Mouse (Mus musculus) neural tube, embryonic 14.5 days (tissue): ENCODE results near the gene Prkd3. TPM values are rescaled to one million over a fixed set of nuclear protein-coding genes. Genes with fewer than 3 reads are reported as not detected.

Experiments used
- ATAC-seq: fragments of 200-750 bp; cut with Nextera tagmentation; 2 replicates; pipeline ENCODE4 v1.8.0; 2017; ENCODE audit warnings: low read depth, mild to moderate bottlenecking, moderate TSS enrichment, moderate library complexity
- H3K27ac ChIP-seq: fragments of 300-500 bp; sonication (generic); 2 replicates; pipeline ENCODE4 v1.5.1; 2014; ENCODE audit warnings: low read depth, mild to moderate bottlenecking, control low read depth, low read length, moderate library complexity, mixed read lengths
- H3K27me3 ChIP-seq: fragments of 300-500 bp; sonication (generic); 2 replicates; pipeline ENCODE4 v1.6.1; 2014; ENCODE audit warnings: low read length; ENCODE audit not compliant: control insufficient read depth, insufficient read depth
- H3K36me3 ChIP-seq: fragments of 300-500 bp; sonication (generic); 2 replicates; pipeline ENCODE4 v1.6.1; 2014; ENCODE audit warnings: low read length, mixed read lengths; ENCODE audit not compliant: control insufficient read depth, insufficient read depth
- H3K4me1 ChIP-seq: fragments of 300-500 bp; sonication (generic); 2 replicates; pipeline ENCODE4 v1.6.1; 2014; ENCODE audit warnings: low read length; ENCODE audit not compliant: control insufficient read depth, insufficient read depth
- H3K4me2 ChIP-seq: fragments of 300-500 bp; sonication (generic); 2 replicates; pipeline ENCODE4 v1.6.1; 2014; ENCODE audit warnings: mild to moderate bottlenecking, low read depth, low read length, control low read depth
- H3K4me3 ChIP-seq: fragments of 300-500 bp; sonication (generic); 2 replicates; pipeline ENCODE4 v1.5.1; 2014; ENCODE audit warnings: low read depth, low read length, control low read depth, mixed read lengths
- H3K9ac ChIP-seq: fragments of 300-500 bp; sonication (generic); replicated peaks from 2 replicates; pipeline ENCODE4 v1.6.1; 2014; ENCODE audit warnings: low read depth, mild to moderate bottlenecking, control low read depth, low read length, mixed read lengths
- H3K9me3 ChIP-seq: fragments of 300-500 bp; sonication (generic); 2 replicates; pipeline ENCODE4 v1.6.1; 2016; ENCODE audit warnings: low read length; ENCODE audit not compliant: control insufficient read depth
- WGBS: fragments of 180-500 bp; shearing (Covaris S2); extraction: QIAGEN DNeasy Blood & Tissue Kit; methylation state at CpG from one replicate; pipeline ENCODE4 v1.1.7; 2014; 5-methylcytosine and 5-hydroxymethylcytosine counted together
- polyA plus RNA-seq: library from polyadenylated mRNA; unstranded; fragments of >200 nt; fragmentation: Nextera tagmentation; extraction: Ambion mirVana; gene quantifications from 2 replicates; pipeline ENCODE4 v1.2.1, GENCODE M21; 2014

The Prkd3 gene
- polyA plus RNA-seq, 1 experiment from 2014 or later, result 9.2 TPM

DNA sequence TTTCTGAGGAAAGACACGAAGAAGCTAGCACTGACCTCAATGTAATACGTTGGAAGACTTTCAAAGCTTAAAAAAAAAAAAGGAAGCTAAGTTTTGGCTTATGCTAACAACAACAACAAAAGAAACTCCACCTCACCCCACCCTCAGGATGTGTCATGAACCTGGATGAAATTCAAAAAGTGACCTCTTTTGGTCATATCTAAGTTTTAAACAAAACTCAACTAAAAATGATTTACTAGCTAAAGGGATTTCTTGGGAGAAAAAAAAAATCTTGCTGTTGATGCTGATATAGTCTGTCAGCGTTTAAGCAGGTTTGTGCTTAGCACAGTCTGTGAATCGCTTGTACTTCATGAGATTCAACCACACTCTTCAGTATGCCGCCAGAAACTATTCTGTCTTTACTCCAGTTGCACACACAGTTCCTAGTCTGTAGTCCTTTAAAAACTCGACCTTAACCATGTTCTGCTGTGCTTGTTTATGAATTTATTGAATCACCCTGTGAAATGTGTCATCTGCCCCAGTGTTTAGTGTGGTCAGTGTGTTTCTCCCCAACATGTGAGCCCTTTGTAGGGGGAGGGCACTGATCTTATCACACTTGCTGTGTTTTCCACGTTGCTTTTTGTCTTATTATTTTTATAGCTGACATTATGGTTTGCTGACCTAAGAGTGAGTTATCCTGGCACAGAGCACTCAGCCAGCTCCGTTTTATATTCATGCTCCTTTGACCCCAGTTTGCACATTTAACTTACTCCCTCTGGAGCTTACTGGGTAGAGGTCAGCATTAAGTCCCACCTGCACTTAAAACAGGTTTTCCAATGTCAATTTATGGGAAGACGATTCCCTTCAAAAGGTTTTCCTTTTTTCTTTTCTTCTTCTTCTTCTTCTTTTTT is 25.4 kb downstream of the Prkd3 start:
- Histone ChIP-seq H3K9me3 (no peaks in the 10 kb centered on the region), H3K4me3 (no peak overlapping the region), H3K9ac (no peak overlapping the region), H3K4me2 (no peak overlapping the region), H3K36me3 (no peaks in the 10 kb centered on the region), H3K27ac (no peak overlapping the region), H3K27me3 (no peaks in the 10 kb centered on the region), H3K4me1 (no peaks in the 10 kb centered on the region)
- WGBS, result 74% methylated on average over 9 of the region's 9 CpGs
- no peak for ATAC-seq

DNA sequence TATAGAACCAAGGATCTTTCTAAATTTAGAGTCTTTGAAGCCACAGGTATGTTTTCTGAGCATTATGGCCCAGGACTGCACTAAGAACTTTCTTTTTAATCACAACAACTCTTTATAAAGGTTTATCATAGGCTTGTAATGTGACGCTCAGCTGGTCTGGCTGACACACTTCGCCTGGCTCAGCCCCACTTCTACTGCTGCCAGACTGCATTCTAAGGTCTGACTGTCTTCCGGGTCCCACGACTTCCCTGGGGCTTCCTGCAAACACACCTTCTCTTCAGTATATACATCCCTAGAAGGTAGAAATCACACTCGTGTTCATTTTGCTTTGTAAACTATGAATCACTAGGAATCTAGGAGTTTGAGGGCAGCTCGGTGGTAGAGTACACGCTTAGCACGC is 26.2 kb downstream of the Prkd3 start:
- ATAC-seq, result no peak
- H3K27me3 ChIP-seq, result no peaks in the 10 kb centered on the region
- H3K4me3 ChIP-seq, result no peak overlapping the region
- H3K9me3 ChIP-seq, result no peaks in the 10 kb centered on the region
- H3K4me1 ChIP-seq, result no peaks in the 10 kb centered on the region
- H3K36me3 ChIP-seq, result no peaks in the 10 kb centered on the region
- H3K27ac ChIP-seq, result no peak overlapping the region
- WGBS, result 86% methylated on average over 8 of the region's 8 CpGs
- H3K4me2 ChIP-seq, result no peak overlapping the region
- no peak overlapping the region for H3K9ac ChIP-seq

DNA sequence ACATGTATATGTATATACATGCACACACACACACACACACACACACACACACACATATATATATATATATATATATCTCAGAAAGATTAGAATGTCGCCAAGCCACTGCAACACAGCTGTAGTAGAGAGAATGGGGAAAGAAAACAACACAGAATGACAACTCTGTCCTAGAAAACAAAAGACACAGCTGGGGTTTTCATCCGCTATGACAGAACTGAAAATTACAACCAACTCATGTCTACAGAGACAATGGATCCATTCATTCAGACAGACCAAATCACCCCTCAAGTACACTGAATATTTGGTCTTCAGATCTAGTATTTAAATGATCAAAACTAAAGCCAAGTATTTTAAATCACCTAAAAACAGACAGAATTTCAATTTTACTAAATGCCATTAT is 26.9 kb downstream of the Prkd3 start:
- ATAC-seq, result no peak
- no peaks in the 10 kb centered on the region for H3K4me1 ChIP-seq
- H3K36me3 ChIP-seq, result no peaks in the 10 kb centered on the region
- no peak overlapping the region for H3K27ac ChIP-seq
- no peaks in the 10 kb centered on the region for H3K27me3 ChIP-seq
- H3K9me3 ChIP-seq, result no peaks in the 10 kb centered on the region
- no peak overlapping the region for H3K9ac ChIP-seq
- 33% methylated on average over 2 of the region's 2 CpGs for WGBS
- no peak overlapping the region for H3K4me3 ChIP-seq
- H3K4me2 ChIP-seq, result no peak overlapping the region

DNA sequence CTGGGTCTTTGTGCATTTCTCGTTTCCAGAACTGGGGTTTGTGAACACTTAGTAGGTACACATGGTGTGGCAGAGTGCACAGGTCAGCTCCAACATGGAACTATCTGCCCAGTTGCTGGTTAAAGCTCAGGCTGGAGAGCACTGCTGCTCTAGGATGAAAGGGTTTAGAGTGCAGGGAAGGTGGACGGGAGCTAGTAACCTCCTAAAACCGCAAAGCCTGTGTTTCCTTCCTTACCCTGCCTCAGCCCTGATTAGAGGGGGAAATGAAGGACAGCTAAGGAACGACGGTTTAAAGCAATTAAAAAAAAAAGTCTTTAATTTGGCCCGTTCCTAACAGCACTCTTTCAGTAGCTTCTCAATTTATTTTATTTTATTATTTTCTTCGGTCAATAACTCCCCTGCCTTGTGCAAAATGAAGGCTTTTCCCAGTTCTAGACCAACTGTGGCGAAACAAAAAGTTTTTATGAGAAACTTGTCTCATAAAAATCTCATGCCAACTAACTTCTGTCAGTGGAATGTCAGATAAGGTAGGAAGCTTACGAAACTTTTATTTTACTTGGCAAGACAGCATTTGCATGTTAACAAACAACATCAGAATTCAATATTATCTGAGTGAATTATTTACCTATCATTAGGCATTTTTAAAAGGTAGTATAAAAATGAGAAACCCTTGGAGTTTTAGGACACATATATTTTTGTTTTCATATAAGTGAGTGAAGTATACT is 28.2 kb downstream of the Prkd3 start:
- ATAC-seq, result no peak

DNA sequence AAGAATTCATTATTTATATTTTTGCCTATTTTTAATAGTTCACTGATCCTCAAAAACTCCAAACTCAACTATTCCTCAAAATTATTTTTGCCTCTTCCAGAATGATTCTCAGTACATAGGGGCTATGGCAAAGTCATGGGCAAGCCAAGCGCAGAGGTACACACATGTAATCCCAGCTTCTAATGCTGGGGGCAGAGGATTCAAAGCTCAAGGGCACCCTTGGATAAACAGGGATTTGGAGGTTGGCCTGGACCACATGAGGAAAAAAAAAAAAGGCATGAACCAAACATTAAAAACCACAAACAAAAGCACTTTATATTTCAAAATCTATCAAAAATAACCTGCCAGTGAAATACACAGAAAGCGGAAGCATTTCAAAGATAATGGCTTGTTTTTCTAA is 29.1 kb downstream of the Prkd3 start:
- no peaks in the 10 kb centered on the region for H3K4me1 ChIP-seq
- no peaks in the 10 kb centered on the region for H3K36me3 ChIP-seq
- H3K9me3 ChIP-seq, result no peaks in the 10 kb centered on the region
- no peak overlapping the region for H3K4me3 ChIP-seq
- no peaks in the 10 kb centered on the region for H3K27me3 ChIP-seq
- WGBS, result 95% methylated on average over 2 of the region's 2 CpGs
- no peak overlapping the region for H3K27ac ChIP-seq
- ATAC-seq, result no peak
- no peak overlapping the region for H3K9ac ChIP-seq
- no peak overlapping the region for H3K4me2 ChIP-seq

More for the DNA sequence above, 28.2 kb downstream of the Prkd3 start:
- Histone ChIP-seq H3K4me2 (no peak overlapping the region), H3K27me3 (no peaks in the 10 kb centered on the region), H3K27ac (no peak overlapping the region), H3K36me3 (no peaks in the 10 kb centered on the region), H3K9ac (no peak overlapping the region), H3K4me3 (no peak overlapping the region), H3K9me3 (no peaks in the 10 kb centered on the region), H3K4me1 (no peaks in the 10 kb centered on the region)
- 76% methylated on average over 9 of the region's 9 CpGs for WGBS

DNA sequence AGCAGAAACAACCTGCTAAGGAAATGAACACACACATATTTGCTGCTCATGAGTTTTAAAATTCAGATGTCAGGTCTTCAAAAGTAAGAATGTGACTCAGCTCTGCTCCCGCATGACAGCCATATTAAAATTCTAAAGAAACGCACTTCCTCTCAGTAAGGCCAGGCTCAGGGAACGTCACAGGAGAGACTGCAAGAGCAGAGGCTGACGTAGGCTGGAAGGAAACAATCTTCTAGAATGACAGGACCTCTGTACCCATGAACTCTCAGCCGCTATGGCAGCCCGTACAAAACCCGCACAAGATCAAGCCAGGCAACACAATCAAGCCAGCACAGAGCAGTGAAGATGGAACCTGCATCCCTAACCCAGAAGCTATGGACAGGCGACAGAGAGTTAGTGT is 31.6 kb downstream of the Prkd3 start:
- Histone ChIP-seq H3K4me3 (no peak overlapping the region), H3K9me3 (no peaks in the 10 kb centered on the region), H3K36me3 (no peaks in the 10 kb centered on the region), H3K27me3 (no peaks in the 10 kb centered on the region), H3K4me2 (no peak overlapping the region), H3K4me1 (no peaks in the 10 kb centered on the region), H3K9ac (no peak overlapping the region), H3K27ac (no peak overlapping the region)
- ATAC-seq, result no peak
- 84% methylated on average over 8 of the region's 8 CpGs for WGBS

DNA sequence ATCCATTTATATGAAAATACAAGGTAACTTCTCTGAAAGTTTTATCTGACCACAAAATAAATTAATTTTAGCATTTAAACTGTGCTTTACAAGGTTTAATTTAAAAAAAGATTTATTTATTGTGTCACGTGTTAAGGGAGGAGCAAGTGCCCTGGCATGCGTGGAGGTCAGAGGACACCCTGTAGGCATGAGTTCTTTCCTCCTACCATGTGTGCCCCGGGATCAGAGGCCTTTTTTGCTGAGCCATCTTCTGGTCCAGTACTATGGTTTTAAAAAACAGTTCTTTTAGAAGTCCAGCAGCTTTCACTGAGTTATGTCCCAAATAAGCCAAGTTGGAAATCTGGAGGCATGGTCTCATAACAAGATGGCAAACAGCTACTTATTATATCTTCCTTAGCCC is 36.9 kb downstream of the Prkd3 start:
- ATAC-seq, result no peak
- Histone ChIP-seq H3K4me2 (no peak overlapping the region), H3K27me3 (no peaks in the 10 kb centered on the region), H3K27ac (no peak overlapping the region), H3K9ac (no peak overlapping the region), H3K9me3 (no peaks in the 10 kb centered on the region), H3K36me3 (no peaks in the 10 kb centered on the region), H3K4me3 (no peak overlapping the region), H3K4me1 (no peaks in the 10 kb centered on the region)
- 92% methylated on average over 3 of the region's 3 CpGs for WGBS

DNA sequence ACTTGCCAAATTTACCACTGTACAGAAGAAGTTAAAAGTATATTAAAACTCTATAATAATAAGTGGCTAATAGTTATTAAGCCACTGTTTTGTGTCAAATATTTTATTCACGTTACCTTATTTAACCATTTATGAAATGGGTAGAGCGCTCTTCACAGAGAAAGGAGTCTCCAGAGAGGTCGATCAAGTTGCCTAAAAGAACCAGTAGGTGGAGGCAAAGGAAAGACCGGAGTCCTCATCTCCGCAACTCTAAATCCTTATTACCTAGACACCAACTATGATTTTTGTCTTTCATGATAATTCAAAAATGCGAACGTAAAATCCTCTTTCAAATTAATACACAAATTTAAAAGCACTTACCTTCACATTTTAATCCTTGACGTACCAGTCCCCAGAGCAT is 37.5 kb downstream of the Prkd3 start:
- Histone ChIP-seq H3K4me3 (no peak overlapping the region), H3K27me3 (no peaks in the 10 kb centered on the region), H3K9me3 (no peaks in the 10 kb centered on the region), H3K4me2 (no peak overlapping the region), H3K27ac (no peak overlapping the region), H3K9ac (no peak overlapping the region), H3K4me1 (no peaks in the 10 kb centered on the region), H3K36me3 (no peaks in the 10 kb centered on the region)
- WGBS, result 95% methylated on average over 8 of the region's 8 CpGs
- no peak for ATAC-seq

DNA sequence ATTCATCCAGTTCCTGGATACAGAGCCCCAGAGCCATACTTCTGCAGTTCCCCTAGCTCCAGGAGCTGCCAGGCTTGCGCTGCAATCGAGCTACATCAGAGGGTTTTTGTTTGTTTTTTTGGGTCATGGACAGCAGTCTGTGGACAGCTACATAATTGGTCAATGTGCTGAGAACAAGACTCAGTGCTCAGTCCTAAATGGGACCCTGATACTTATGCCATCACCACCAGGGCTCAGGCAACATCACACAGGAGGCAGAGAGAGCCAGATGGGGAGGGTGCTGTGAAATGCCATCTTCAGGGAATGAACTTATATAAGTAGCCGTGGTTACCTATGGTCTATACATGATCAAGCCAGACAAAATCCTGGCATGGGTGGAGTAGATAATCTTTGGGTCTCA is 52.1 kb downstream of the Prkd3 start:
- H3K27me3 ChIP-seq, result no peaks in the 10 kb centered on the region
- WGBS, result 84% methylated on average over 3 of the region's 3 CpGs
- H3K9ac ChIP-seq, result no peak overlapping the region
- H3K4me3 ChIP-seq, result no peak overlapping the region
- H3K4me1 ChIP-seq, result no peaks in the 10 kb centered on the region
- no peak overlapping the region for H3K27ac ChIP-seq
- H3K9me3 ChIP-seq, result no peaks in the 10 kb centered on the region
- H3K36me3 ChIP-seq, result peaks cover 6% of the 10 kb centered on the region
- ATAC-seq, result no peak
- no peak overlapping the region for H3K4me2 ChIP-seq
